Mouse (Mus musculus): ENCODE measurements around the gene 6430628N08Rik.

Gene 6430628N08Rik

GRCm38 (mm10) chr4:115886875-115887274 is 3.6 kb upstream of the 6430628N08Rik start:
- no peak for DNase-seq (ENCODE audit: low spot score)

GRCm38 (mm10) chr4:115890066-115890465 is 399 bp upstream of the 6430628N08Rik start:
- DNase-seq (ENCODE audit: low spot score), result no peak

GRCm38 (mm10) chr4:115894281-115894680 is 3.8 kb downstream of the 6430628N08Rik start:
- DNase-seq (ENCODE audit: low spot score), result no peak

GRCm38 (mm10) chr4:115897901-115898631 is 7.6 kb downstream of the 6430628N08Rik start:
- no peak for DNase-seq (ENCODE audit: low spot score)

GRCm38 (mm10) chr4:115902816-115903215 is 12.4 kb downstream of the 6430628N08Rik start:
- peak; percentile 52 for DNase-seq (ENCODE audit: low spot score)

GRCm38 (mm10) chr4:115904375-115904774 is 13.9 kb downstream of the 6430628N08Rik start:
- DNase-seq (ENCODE audit: low spot score), result no peak

- no peak for DNase-seq (ENCODE audit: low spot score)
Measured at GRCm38 (mm10) chr4:115905701-115906100, 15.2 kb downstream of the 6430628N08Rik start.

- DNase-seq (ENCODE audit: low spot score), result no peak
Measured at GRCm38 (mm10) chr4:115906791-115907190, 16.3 kb downstream of the 6430628N08Rik start.

- DNase-seq (ENCODE audit: low spot score), result no peak
Measured at GRCm38 (mm10) chr4:115907994-115908393, 17.5 kb downstream of the 6430628N08Rik start.

- no peak for DNase-seq (ENCODE audit: low spot score)
Measured at GRCm38 (mm10) chr4:115908641-115909040, 18.2 kb downstream of the 6430628N08Rik start.

DNA sequence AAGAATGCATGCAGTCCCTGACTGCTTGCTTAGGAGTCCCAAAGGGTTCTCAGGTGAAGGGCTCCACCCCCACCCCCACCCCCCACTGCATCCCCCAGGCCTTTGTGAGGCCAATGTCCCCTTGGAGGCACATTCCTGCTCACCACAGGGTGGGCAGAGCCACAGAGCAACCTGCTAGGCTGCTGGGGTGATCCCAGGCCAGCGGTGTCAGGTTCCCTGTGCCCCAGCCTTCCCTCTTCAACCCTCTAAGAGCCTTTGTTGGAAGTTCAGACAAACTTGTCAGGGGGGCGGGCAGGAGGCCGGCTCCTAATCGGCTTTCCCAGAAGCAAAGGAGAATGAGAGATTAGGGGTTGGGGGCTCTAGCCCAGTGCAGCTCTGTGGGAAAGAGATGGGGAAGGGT is 21.1 kb downstream of the 6430628N08Rik start:
- DNase-seq (ENCODE audit: low spot score), result no peak

DNA sequence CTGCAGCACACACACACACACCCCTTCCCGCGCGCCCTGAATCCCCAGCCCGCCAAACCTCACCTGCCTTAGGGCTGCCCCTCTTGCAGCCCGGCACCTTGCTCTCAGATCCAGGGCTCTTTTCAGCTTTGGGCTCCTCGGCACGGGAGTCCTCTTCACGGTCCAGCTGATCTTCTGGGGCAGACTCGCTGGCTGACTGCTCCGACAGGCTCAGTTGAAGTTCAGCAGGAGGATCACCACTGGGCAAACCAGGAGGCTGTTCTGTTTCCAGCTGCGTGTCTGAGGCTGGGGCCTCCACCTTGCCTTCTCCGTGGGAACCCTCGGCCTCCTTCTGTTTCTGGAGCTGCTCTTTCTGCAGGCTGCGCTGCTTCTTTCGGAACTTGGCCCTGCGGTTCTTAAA is 29.4 kb downstream of the 6430628N08Rik start:
- no peak for DNase-seq (ENCODE audit: low spot score)

- DNase-seq (ENCODE audit: low spot score), result no peak
Measured at GRCm38 (mm10) chr4:115922688-115923087, 32.2 kb downstream of the 6430628N08Rik start.

- DNase-seq (ENCODE audit: low spot score), result no peak
Measured at GRCm38 (mm10) chr4:115923262-115923880, 32.9 kb downstream of the 6430628N08Rik start.

DNA sequence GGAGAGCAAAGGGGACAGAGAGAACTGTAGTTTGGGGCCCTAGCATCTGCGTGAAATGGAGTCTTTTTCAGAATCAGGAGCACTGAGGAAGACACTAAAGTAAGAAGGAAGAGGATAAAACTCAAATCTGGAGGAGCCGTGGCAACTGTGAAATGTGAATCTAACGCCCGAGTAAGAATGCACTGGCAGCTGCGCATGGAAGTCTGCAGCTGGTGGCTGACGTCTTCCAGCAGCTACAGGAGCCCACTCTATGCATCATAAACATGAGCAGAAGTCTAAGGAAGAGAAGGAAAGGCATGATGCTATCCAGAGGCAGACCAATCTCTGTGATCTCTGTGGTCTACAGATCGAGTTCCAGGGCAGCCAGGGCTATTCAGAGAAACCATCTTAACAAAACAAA is 37.2 kb downstream of the 6430628N08Rik start:
- DNase-seq (ENCODE audit: low spot score), result no peak

DNA sequence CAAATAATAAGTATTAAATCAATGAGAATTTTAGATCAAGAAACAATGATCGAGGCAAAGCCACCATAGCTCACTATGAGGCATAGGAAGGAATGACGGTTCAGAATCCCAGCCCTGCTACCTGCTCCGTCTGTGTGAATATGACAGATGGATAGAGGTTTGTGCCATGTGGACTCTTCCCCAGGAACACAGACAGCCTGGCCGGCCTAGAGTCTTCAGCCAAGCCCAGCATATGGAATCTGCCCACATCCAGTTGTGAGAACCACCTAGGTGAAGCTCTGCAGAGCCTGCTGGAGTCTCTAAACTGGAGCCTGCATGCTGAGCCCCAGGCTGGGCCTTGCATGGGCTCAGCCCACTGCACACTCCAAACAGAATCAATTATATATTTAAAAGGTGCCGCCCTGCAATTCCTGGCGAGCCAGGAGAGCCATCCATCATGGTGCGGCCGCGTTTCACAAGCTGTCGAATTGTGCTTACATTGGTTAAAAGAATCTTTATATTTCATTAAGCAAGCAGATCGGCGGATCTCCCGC is 41.2 kb downstream of the 6430628N08Rik start:
- DNase-seq (ENCODE audit: low spot score), result no peak

GRCm38 (mm10) chr4:115935835-115936581 is 45.5 kb downstream of the 6430628N08Rik start:
- DNase-seq (ENCODE audit: low spot score), result no peak

DNA sequence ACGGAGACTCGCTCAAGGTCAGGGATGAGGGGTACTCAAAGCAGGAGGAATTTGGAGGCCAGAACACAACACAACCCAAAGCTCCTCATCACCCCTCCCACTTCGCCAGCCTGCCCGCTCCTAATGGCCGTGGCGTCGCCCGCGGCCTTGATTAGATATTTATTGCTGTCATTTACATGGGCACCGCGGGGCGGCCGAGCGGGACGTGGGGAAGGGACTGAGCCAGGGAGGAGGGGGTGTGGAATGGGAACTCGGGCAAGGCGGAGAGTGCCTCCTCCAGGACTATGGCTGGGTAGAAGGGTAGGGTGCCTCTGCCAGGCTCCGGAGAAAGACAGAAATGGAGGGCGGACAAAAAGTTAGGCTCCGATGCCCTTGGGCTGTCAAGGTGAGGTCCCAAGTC is 46.2 kb downstream of the 6430628N08Rik start:
- DNase-seq (ENCODE audit: low spot score), result no peak

DNA sequence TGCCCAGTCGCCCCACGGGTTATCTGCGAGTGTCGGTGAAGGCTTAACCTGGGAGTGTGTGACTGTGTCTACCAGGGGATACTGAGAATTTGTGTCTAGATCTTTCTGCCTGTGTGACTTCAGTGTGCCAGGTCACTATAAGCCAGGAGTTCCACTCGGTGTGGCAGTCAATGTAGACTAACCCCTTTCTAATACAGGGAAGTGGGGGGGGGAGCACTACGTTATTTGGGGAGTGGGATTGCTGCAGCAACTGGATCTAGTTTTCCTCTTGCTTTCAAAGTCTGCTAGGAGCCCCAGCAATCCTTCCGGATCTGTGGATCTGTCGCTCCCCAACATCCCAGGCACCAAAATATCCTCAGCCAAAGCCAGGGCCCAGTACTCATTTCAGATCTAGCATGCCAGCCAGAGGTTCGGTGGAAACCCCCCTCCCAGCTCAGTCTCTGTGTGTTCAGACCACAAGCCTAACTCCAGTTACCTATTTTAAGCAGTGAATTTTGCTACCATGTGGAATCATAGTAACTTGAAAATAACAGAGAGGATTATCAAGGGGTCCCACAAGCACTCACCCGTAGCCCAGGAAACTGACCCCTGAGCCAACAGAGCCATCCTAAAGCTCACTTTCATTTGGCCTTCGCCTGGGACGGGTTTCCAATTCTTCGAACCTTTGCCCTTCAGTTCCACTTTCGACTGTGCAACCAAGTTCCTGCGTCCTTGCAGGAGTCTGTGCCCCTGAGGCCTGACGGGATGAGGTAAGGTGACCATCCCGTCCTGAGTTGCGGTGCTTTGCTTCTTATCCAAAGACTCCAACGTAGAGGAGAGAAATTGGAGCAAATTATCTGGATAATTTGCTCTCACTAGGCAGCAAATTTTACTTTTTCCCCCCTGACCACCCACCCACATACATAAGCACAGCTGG is 46.9 kb downstream of the 6430628N08Rik start:
- no peak for DNase-seq (ENCODE audit: low spot score)

- DNase-seq (ENCODE audit: low spot score), result no peak
Measured at GRCm38 (mm10) chr4:115938276-115939160, 48.1 kb downstream of the 6430628N08Rik start.

Data from T-cell, adult 2 months (primary cell).